Mouse (Mus musculus) splenic B cell, adult 2 months (primary cell): Measurements from ENCODE around the gene Nom1.

Experiments
- DNase-seq: peaks from one replicate; pipeline ENCODE4 v3.0.0-alpha.2; 2011; ENCODE audit warnings: low read depth, low spot score
- H3K27me3 ChIP-seq: 2 replicates; pipeline ENCODE4 v1.6.1; 2012; ENCODE audit warnings: mild to moderate bottlenecking, low read length, moderate library complexity, mixed read lengths; ENCODE audit not compliant: control insufficient read depth, poor library complexity, insufficient read depth, severe bottlenecking
- H3K36me3 ChIP-seq: 2 replicates; pipeline ENCODE4 v1.6.1; 2012; ENCODE audit warnings: mild to moderate bottlenecking, low read length, moderate library complexity, mixed read lengths; ENCODE audit not compliant: control insufficient read depth, poor library complexity, insufficient read depth, severe bottlenecking

The Nom1 gene

DNA sequence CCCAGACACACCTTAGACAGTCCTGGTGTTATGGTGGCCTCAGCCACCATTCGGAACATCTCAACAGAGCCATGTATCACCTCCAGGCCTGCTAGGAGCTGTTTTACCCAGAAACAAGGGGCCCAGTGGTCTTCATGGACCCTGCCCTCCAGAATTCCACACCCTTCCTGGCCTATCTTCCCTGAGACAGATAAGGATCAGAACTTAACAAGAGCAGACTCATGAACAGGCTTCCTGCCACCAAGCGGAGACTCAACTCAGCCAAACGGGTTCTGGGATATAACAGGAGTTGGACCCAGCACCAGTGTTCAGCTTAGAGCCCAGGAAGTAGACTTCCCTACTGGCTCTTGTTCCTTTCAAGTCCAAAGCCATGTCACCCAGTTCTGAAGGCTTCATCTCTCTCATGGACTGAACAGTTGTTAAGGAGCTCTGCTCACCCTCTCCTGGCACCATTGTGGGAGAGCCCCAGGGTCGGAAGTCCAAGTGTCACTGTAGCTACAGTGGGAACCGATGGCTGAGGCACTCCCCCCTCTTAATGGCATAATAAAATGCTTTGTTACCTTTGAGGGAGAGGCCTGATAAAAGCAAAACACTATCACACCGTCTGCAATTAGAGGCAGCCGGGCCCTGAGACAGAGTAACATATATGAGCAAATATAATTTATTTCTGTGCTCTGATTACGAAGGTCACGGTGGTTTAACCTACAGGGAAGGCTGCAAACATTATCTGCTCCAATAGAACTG is 28.7 kb downstream of the Nom1 start:
- no peak for DNase-seq
- no peaks in the 10 kb centered on the region; the same call in 1 of the 2 replicates for H3K27me3 ChIP-seq
- no peaks in the 10 kb centered on the region; the same call in 1 of the 2 replicates for H3K36me3 ChIP-seq

DNA sequence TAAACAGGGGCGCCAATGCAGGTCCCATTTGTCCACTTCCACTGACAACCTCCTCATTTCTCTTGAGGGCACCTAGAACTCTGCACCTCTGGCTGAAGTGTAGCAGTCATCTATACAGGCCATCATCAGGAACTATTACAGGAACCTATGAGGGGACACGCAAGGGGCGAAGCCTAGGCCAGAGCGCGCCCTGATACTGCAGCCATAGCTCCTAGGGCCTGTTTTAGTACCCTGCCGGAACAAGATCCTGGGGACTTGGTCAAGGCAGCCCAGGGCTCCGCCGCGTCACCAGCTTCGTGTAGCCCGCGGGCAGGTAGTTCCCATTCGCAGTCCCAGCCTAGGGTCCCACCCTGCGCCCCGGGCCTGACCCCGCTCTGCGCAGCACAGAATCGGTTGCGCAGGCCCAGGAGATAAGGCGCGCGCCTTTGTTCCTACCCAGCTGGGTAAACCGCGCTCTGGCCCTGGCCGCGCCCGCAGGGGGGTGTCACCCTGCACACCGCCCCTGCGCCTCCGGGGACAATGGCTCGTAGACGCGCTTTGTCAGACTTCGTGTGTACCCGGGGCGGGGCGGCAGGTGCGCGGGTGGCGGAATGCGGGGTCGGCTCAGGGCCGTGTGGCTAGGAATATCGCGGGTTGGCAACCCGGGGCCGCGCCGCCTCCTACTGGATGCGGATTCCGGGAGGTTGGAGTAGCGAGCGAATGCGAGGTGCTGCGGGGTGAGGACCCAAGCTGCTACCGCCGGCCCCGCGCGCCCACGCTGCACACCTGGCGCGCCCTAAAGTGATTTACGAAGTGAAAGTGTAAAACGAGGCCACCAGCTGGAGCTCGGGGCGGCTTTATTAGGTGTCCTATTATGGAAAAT is 33.3 kb downstream of the Nom1 start:
- DNase-seq: no peak
- Histone ChIP-seq H3K36me3 (no peaks in the 10 kb centered on the region), H3K27me3 (peaks cover 4% of the 10 kb centered on the region; the same call in 1 of the 2 replicates)

- DNase-seq: no peak
- no peaks in the 10 kb centered on the region for H3K36me3 ChIP-seq
Observed at GRCm38 (mm10) chr5:29468351-29469065, 34.0 kb downstream of the Nom1 start.

GRCm38 (mm10) chr5:29469501-29469900 is 35.0 kb downstream of the Nom1 start:
- Histone ChIP-seq H3K27me3 (peaks cover 4% of the 10 kb centered on the region; the same call in 1 of the 2 replicates), H3K36me3 (no peaks in the 10 kb centered on the region)
- no peak for DNase-seq

More at GRCm38 (mm10) chr5:29468351-29469065, 34.0 kb downstream of the Nom1 start:
- peaks cover 4% of the 10 kb centered on the region; the same call in 1 of the 2 replicates for H3K27me3 ChIP-seq

- Histone ChIP-seq H3K27me3 (peaks cover 4% of the 10 kb centered on the region; the same call in 1 of the 2 replicates), H3K36me3 (no peaks in the 10 kb centered on the region)
- no peak for DNase-seq
Observed at GRCm38 (mm10) chr5:29470271-29470670, 35.8 kb downstream of the Nom1 start.

- no peaks in the 10 kb centered on the region for H3K36me3 ChIP-seq
- H3K27me3 ChIP-seq: peaks cover 4% of the 10 kb centered on the region; the same call in 1 of the 2 replicates
- DNase-seq: no peak
Observed at GRCm38 (mm10) chr5:29470851-29471394, 36.5 kb downstream of the Nom1 start.

- DNase-seq: no peak
- Histone ChIP-seq H3K36me3 (no peaks in the 10 kb centered on the region), H3K27me3 (peaks cover 4% of the 10 kb centered on the region; the same call in 1 of the 2 replicates)
Observed at GRCm38 (mm10) chr5:29471396-29471795, 36.9 kb downstream of the Nom1 start.

- Histone ChIP-seq H3K27me3 (peaks cover 4% of the 10 kb centered on the region; the same call in 1 of the 2 replicates), H3K36me3 (no peaks in the 10 kb centered on the region)
- no peak for DNase-seq
Observed at GRCm38 (mm10) chr5:29471855-29472665, 37.6 kb downstream of the Nom1 start.

DNA sequence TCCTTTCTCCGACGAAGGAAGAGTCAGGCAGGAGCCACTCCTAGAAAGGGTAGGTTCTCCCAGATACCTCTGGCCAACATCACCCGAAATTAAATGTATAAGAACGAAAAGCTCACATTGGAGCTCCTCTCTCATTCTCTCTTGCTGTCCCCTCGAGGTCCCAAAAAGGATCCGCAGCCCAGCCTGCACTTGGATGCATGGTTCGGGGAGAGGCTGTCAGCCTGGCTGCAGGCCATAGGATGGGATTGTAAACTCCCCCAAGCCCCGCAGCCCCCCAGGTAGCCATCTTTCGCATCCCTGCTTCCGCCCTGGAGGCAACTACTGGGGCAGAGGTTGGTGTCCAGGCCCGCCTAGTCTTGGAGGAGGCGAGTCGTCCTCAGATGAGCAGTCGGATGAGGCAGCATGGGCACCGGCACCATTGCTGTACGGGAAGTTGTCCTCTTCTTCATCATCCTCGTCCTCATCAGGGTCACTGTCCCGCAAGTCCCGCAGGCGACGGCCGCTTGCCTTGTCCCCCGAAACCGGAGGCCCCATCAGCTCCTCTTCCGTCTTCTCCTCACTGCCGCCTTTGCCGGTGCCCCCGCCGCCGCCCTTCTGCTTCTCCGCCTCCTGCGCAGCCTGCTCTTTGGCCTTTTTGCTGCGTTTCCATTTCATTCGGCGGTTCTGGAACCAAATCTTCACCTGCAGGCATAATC is 39.2 kb downstream of the Nom1 start:
- H3K36me3 ChIP-seq: no peaks in the 10 kb centered on the region
- 0 out of 2 replicates have a peak, but pooled peaks cover under 1% of the 10 kb centered on the region for H3K27me3 ChIP-seq
- no peak for DNase-seq

GRCm38 (mm10) chr5:29474246-29474960 is 39.9 kb downstream of the Nom1 start:
- DNase-seq: no peak
- Histone ChIP-seq H3K36me3 (no peaks in the 10 kb centered on the region), H3K27me3 (no peaks in the 10 kb centered on the region)

GRCm38 (mm10) chr5:29475041-29475440 is 40.6 kb downstream of the Nom1 start:
- no peaks in the 10 kb centered on the region for H3K36me3 ChIP-seq
- H3K27me3 ChIP-seq: no peaks in the 10 kb centered on the region
- DNase-seq: no peak

DNA sequence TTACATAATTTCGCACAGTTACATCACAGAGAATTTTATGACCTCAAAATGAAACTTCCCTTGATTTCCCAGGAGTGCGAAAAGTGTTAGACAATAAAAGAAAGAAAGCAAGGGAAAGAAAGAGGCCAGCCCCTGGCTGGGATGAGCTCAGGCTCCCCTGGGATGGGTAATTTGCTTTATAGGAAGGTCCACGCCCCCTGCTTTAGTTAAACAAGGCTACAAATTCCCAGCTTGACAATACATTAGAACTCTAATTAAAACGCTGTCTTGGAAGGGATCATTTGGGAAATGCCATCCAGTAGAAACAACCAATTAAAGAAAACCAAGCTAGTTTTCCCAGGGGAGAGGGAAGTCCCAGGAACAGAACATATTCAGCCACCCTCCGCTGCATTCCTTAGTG is 41.1 kb downstream of the Nom1 start:
- no peaks in the 10 kb centered on the region for H3K27me3 ChIP-seq
- no peak for DNase-seq
- H3K36me3 ChIP-seq: no peaks in the 10 kb centered on the region

GRCm38 (mm10) chr5:29476021-29476420 is 41.6 kb downstream of the Nom1 start:
- Histone ChIP-seq H3K36me3 (no peaks in the 10 kb centered on the region), H3K27me3 (no peaks in the 10 kb centered on the region)
- no peak for DNase-seq
